Mouse (Mus musculus) liver, postnatal 0 days (tissue): ENCODE data around the gene Rb1. TPM values are rescaled to one million over a fixed set of nuclear protein-coding genes. Genes with fewer than 3 reads are reported as not detected.

Experiments used
- ATAC-seq: fragments of 200-750 bp; cut with Nextera tagmentation; 2 replicates; pipeline ENCODE4 v1.8.0; 2017; ENCODE audit warnings: mild to moderate bottlenecking, moderate library complexity
- DNase-seq: peaks from one replicate; pipeline ENCODE4 v3.0.0-alpha.2; 2016
- H3K27ac ChIP-seq: fragments of 300-500 bp; sonication (generic); 2 replicates; pipeline ENCODE4 v1.5.1; 2014; ENCODE audit warnings: antibody characterized with exemption, moderate library complexity, mild to moderate bottlenecking, low read depth
- H3K27me3 ChIP-seq: fragments of 300-500 bp; sonication (generic); 2 replicates; pipeline ENCODE4 v1.6.1; 2014; ENCODE audit warnings: low read length, control low read depth, mixed read lengths; ENCODE audit not compliant: insufficient read depth
- H3K36me3 ChIP-seq: fragments of 300-500 bp; sonication (generic); replicated peaks from 2 replicates; pipeline ENCODE4 v1.6.1; 2014; ENCODE audit warnings: mild to moderate bottlenecking, control low read depth, low read length, moderate library complexity, mixed read lengths; ENCODE audit not compliant: insufficient read depth
- H3K4me1 ChIP-seq: fragments of 300-500 bp; sonication (generic); 2 replicates; pipeline ENCODE4 v1.6.1; 2014; ENCODE audit warnings: antibody characterized with exemption, mild to moderate bottlenecking, control low read depth; ENCODE audit not compliant: insufficient read depth
- H3K4me2 ChIP-seq: fragments of 300-500 bp; sonication (generic); 2 replicates; pipeline ENCODE4 v1.6.1; 2014; ENCODE audit warnings: low read depth, mild to moderate bottlenecking, low read length, moderate library complexity, mixed read lengths
- H3K4me3 ChIP-seq: fragments of 300-500 bp; sonication (generic); 2 replicates; pipeline ENCODE4 v1.5.1; 2014; ENCODE audit warnings: low read depth, low read length
- H3K9ac ChIP-seq: fragments of 300-500 bp; sonication (generic); replicated peaks from 2 replicates; pipeline ENCODE4 v1.6.1; 2014; ENCODE audit warnings: mild to moderate bottlenecking, moderate library complexity
- H3K9me3 ChIP-seq: fragments of 300-500 bp; sonication (generic); 2 replicates; pipeline ENCODE4 v1.6.1; 2016; ENCODE audit warnings: mild to moderate bottlenecking, control low read depth, low read length, mixed read lengths
- CTCF ChIP-seq: sonication (generic); IDR thresholded peaks from 2 replicates; pipeline ENCODE4 v1.5.1; 2016; ENCODE audit warnings: antibody characterized with exemption, low read depth
- EP300 ChIP-seq: IDR thresholded peaks from 2 replicates; pipeline ENCODE4 v1.6.1; 2016; ENCODE audit warnings: antibody characterized with exemption, low read depth, mild to moderate bottlenecking
- WGBS: fragments of 180-500 bp; shearing (Covaris S2); extraction: QIAGEN DNeasy Blood & Tissue Kit; methylation state at CpG from one replicate; pipeline ENCODE4 v1.1.7; 2014; ENCODE audit not compliant: insufficient replicate concordance; 5-methylcytosine and 5-hydroxymethylcytosine counted together
- polyA plus RNA-seq: library from polyadenylated mRNA; unstranded; fragments of >200 nt; fragmentation: Nextera tagmentation; extraction: Ambion mirVana; gene quantifications from 2 replicates; pipeline ENCODE4 v1.2.1, GENCODE M21; 2015

Rb1 gene
- polyA plus RNA-seq, 1 experiment from 2014 or later: 23.6 TPM

DNA sequence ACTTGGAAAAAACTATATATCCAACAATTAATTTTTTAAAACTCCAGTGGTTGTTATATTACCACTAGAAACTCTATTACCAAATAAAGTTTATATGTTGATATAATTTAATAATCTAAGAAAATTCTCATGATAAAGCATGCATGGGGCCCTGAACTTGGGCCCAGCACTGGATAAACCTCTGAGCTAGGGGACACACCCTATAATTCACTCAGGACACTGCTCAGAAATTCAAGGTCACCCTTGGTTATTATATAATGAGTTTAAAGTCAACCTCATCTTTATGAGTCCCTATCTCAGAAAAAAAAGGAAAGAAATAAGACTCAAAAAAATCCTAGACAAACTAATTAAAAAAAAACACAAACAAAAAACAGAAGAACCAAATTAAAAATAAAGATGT is 8.7 kb downstream of the Rb1 start:
- no peaks in the 10 kb centered on the region for H3K27me3 ChIP-seq
- H3K4me3 ChIP-seq: no peak overlapping the region
- no peak overlapping the region for H3K9ac ChIP-seq
- no peak overlapping the region for H3K4me2 ChIP-seq
- no peak overlapping the region for H3K27ac ChIP-seq
- no peak for TF ChIP-seq EP300
- no peak for TF ChIP-seq CTCF
- H3K4me1 ChIP-seq: peaks cover 7% of the 10 kb centered on the region
- ATAC-seq (no peak), DNase-seq (no peak)
- H3K36me3 ChIP-seq: peaks cover 6% of the 10 kb centered on the region; the same call in 1 of the 2 replicates
- no peaks in the 10 kb centered on the region for H3K9me3 ChIP-seq

DNA sequence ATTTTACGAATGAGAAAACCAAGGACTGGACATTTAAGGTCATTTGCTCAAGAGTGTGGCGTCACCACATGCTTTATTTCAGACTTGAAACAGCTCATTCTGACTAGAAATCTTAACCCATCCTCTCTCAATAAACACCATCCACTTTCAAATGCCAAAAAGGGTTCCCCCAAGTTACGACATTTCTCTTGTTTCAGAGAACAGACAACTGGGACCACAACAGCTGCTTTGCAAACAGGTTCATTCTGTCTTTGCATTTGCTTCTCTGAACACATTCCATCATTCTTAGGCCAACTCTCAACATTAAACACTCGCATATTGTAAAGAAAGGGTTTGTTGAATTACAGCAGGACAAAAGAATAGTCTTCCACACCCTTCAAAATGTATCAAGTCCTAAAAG is 11.8 kb downstream of the Rb1 start:
- WGBS: 91% methylated on average over 4 of the region's 4 CpGs
- no peak overlapping the region for H3K4me3 ChIP-seq
- H3K36me3 ChIP-seq: peaks cover 3% of the 10 kb centered on the region; the same call in 1 of the 2 replicates

DNA sequence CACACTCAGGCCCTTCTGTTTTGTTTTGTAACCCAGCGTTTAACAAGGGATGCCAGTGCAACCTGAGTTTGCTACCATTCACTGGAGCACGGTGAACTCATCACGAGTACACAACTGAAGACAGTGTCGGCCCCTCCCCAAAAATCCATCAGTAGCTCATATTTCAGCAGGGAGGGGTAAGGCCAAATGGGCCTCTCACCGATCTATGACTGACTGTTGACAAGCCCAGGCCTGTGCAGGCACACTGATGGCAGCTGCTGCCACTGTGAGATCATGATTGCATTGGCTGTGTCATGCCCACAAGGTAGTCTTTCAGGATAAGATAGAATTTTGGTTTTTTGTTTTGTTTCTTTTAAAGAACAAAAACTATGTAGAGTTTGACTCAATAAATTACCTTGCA is 12.2 kb downstream of the Rb1 start:
- peaks cover 3% of the 10 kb centered on the region; the same call in 1 of the 2 replicates for H3K36me3 ChIP-seq
- peak; percentile 34; the same call in 1 of the 2 replicates for TF ChIP-seq EP300
- TF ChIP-seq CTCF: no peak
- no peak overlapping the region for H3K4me2 ChIP-seq
- H3K9me3 ChIP-seq: no peaks in the 10 kb centered on the region
- H3K27ac ChIP-seq: no peak overlapping the region
- ATAC-seq (peak; percentile 84), DNase-seq (no peak)
- WGBS: 53% methylated on average over 5 of the region's 5 CpGs
- no peaks in the 10 kb centered on the region for H3K27me3 ChIP-seq
- H3K9ac ChIP-seq: no peak overlapping the region
- H3K4me3 ChIP-seq: no peak overlapping the region
- 0 out of 2 replicates have a peak, but pooled peaks cover 2% of the 10 kb centered on the region for H3K4me1 ChIP-seq

More for the DNA sequence above, 11.8 kb downstream of the Rb1 start:
- Histone ChIP-seq H3K9ac (no peak overlapping the region), H3K27ac (no peak overlapping the region), H3K9me3 (no peaks in the 10 kb centered on the region), H3K27me3 (no peaks in the 10 kb centered on the region), H3K4me1 (0 out of 2 replicates have a peak, but pooled peaks cover 2% of the 10 kb centered on the region), H3K4me2 (no peak overlapping the region)
- TF ChIP-seq CTCF (no peak), EP300 (no peak)
- DNase-seq: no peak
- ATAC-seq: no peak

DNA sequence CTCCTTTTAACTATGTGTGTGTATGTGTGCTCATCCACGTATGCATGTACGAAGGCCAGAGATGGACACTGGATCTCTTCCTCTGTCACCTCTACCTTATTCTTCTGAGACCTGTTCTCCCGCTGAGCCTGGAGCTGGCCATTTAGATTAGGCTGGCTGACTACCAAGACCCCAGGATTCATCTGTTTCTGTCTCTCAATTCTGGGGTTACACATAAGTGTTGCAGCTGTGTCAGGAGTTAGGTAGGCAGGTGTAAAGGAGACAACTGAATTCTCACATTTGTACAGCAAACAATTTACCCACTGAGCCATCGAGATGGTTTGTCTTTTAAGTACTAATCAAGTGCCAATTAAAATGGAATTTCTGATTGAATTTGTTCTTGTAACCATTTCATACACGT is 12.7 kb downstream of the Rb1 start:
- 86% methylated on average over 5 of the region's 5 CpGs for WGBS
- Histone ChIP-seq H3K27me3 (no peaks in the 10 kb centered on the region), H3K4me2 (no peak overlapping the region), H3K36me3 (peaks cover 3% of the 10 kb centered on the region; the same call in 1 of the 2 replicates), H3K9ac (no peak overlapping the region), H3K4me1 (0 out of 2 replicates have a peak, but pooled peaks cover 2% of the 10 kb centered on the region), H3K27ac (no peak overlapping the region), H3K4me3 (no peak overlapping the region), H3K9me3 (no peaks in the 10 kb centered on the region)
- DNase-seq (no peak), ATAC-seq (no peak)
- TF ChIP-seq EP300 (no peak), CTCF (no peak)

DNA sequence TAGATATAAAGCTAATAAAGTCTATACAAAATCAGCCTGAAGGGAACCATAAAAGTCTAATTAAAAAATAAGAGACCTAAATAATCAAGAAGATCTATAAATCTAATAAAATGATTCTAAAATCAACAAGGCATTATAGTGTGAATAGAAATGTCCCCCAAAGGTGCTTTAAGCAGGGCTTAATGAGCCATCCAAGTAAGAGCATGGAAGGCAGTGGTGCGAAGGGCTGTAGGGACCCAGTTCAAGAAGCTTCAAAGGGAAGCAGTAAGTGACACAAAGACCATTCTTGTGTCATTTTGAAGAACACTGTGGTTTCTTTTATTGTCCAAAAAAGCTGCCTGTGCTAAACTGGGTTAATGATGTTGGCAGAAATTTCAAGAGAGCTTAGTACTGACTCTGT is 18.1 kb downstream of the Rb1 start:
- WGBS: 83% methylated on average over 1 of the region's 1 CpGs
- Histone ChIP-seq H3K4me2 (no peak overlapping the region), H3K36me3 (no peaks in the 10 kb centered on the region; the same call in 1 of the 2 replicates), H3K27ac (no peak overlapping the region), H3K9ac (no peak overlapping the region), H3K4me3 (no peak overlapping the region), H3K4me1 (0 out of 2 replicates have a peak, but pooled peaks cover 2% of the 10 kb centered on the region), H3K9me3 (no peaks in the 10 kb centered on the region), H3K27me3 (no peaks in the 10 kb centered on the region)
- ATAC-seq: no peak
- DNase-seq: no peak
- no peak for TF ChIP-seq CTCF
- no peak for TF ChIP-seq EP300

- DNase-seq (peak; percentile 42), ATAC-seq (no peak)
- H3K27me3 ChIP-seq: no peaks in the 10 kb centered on the region
- H3K4me1 ChIP-seq: no peaks in the 10 kb centered on the region
- no peak overlapping the region for H3K9ac ChIP-seq
- H3K27ac ChIP-seq: no peak overlapping the region
- WGBS: 25% methylated on average over 3 of the region's 3 CpGs
- TF ChIP-seq EP300 (no peak), CTCF (peak; percentile 85)
- no peak overlapping the region for H3K4me2 ChIP-seq
- no peaks in the 10 kb centered on the region for H3K9me3 ChIP-seq
- no peak overlapping the region for H3K4me3 ChIP-seq
- H3K36me3 ChIP-seq: no peaks in the 10 kb centered on the region
Measured at GRCm38 (mm10) chr14:73303193-73303592, 22.4 kb downstream of the Rb1 start.

- Histone ChIP-seq H3K4me3 (no peak overlapping the region), H3K4me2 (no peak overlapping the region), H3K27ac (no peak overlapping the region), H3K9me3 (no peaks in the 10 kb centered on the region), H3K36me3 (0 out of 2 replicates have a peak, but pooled peaks cover 4% of the 10 kb centered on the region), H3K27me3 (no peaks in the 10 kb centered on the region), H3K9ac (no peak overlapping the region), H3K4me1 (no peaks in the 10 kb centered on the region)
- DNase-seq (no peak), ATAC-seq (no peak)
- WGBS: 69% methylated on average over 4 of the region's 4 CpGs
- TF ChIP-seq CTCF (no peak), EP300 (no peak)
Measured at GRCm38 (mm10) chr14:73301856-73302255, 23.8 kb downstream of the Rb1 start.
